Mouse (Mus musculus) lung, postnatal 10 days (tissue): ENCODE measurements around the gene E2f2.
A peak's percentile ranks its signal among the peaks of the same experiment; 100 is the strongest.

Experiments
- DNase-seq: peaks from one replicate; pipeline ENCODE4 v3.0.0; 2021

E2f2 gene

DNA sequence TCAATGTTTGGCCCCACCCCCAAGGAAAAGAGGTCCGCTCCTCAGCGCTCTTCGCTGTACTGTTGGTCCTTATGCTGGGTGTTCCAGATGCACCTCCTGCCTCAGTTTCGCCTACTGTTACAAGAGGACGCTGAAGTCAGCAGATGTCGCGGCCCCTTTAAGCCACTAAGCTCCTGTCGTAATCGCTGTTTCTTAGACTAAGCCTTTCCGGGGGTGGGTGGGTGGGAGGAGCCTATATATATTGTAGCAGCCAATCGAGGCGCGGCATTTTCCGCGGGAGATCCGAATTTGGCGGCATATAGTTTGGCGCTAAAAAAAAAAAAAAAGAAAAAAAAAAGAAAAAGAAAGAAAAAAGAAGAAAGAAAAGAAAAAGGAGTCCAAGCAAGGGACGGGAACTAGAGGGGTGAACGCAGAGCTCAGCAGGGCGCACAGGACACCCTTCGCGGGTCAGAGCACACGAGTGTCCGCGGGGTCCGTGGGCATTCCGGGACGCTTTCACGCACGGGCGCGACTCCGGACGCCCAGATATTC is at the start of gene E2f2:
Gene E2f2 (plus strand): TSS at position 384 of the 531 bp plus-strand sequence.
- peak; percentile 75 for DNase-seq

DNA sequence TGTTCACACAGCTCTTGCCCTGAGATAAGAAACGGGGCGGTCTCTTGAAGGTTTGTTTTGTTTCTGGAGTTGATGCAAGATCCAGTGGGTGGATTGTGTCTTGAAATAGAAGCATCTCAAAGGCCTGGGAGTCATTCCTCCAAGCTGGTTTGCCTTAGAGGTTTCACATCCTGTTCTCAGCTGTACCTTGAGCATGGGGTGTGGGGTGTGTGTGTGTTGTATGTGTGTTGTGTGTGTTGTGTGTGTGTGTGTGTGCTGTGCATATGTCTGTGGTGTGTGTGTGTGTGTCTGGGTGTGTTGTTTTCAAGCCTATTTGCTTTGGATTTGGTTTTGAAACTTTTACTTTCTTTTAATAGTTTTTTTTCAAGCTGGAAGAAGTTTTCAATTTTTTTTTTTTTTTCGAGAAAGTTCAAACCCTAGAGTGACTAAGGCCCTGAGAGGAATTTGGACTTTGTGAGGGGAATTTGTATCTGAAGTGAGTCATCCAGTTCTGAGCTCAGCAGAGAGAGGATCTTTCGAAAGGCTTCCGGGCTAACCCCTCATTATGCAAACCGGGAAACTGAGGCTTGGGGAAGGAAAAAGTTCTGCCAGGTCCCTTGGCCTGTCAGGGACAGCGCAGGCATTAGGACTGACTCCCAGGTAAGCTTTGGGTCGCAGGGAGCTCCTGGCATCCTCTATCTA is 48.9 kb upstream of the E2f2 start:
- no peak for DNase-seq

DNA sequence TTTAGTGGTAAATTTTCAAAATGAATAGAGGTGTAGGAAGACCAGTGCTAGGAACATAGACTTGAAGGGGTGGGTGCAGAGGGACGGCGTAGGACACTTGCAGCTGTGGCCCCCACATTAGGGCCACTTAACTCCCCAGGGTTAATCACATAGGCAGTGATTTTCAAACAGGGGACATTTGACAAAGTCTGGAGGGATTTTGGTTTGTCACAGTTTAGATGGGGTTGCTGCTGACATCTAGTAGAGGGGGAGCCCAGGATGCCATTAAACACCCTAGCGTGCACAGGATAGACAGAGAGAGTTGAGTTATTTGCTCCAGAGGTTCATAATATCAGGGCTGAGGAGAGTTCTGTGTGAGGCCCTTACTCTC is 48.4 kb upstream of the E2f2 start:
- no peak for DNase-seq

DNA sequence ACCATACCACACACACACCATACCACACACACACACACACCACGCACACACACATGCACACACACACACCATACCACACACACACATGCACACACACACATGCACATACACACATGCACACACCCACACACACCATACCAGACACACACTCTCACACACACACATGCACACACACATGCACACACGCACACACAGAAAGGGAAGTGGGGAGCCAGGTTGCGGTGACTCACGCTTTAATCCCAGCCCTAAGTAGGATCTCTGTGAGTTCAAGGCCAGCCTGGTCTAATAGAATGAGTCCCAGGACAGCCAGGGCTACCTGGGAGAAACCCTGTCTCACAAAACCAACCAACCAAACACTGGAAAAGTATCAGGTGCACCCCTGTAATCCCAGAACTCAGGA is 47.6 kb upstream of the E2f2 start:
- DNase-seq, result no peak

DNA sequence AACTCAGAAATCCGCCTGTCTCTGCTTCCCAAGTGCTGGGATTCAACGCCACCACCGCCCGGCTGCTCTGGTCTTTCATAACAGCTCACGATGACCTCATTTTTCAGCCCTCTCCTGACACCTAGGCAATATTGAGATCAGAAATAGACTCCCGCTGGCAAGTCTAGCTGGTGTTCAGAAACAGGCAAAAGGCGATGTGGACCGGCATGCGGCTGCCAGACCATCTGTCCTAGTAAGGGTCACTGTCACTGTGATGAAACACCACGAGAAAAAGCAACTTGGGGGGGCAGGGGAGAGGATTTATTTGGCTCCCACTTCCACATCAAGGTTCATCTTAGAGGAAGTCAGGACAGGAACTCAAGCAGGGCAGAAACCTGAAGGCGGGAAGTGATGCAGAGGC is 46.7 kb upstream of the E2f2 start:
- DNase-seq, result no peak

DNA sequence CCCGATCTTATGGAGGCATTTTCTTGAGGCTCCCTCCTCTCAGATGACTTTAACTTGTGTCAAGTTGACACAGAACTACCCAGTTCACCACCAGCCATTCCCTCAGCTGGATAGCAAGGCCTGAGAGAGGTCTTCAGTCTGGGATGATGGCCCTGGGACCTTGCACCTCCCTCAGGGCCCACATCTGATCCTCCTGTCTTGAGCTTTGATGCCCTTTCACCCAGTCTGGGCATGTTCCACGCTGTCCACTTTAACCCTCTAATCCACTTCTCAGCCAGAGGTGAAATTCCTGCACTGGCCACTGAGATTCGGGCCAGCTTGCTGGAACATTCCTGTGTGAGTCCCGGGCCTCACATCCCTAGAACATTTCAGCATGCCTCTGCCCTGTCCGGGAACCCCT is 46.2 kb upstream of the E2f2 start:
- DNase-seq, result no peak

DNA sequence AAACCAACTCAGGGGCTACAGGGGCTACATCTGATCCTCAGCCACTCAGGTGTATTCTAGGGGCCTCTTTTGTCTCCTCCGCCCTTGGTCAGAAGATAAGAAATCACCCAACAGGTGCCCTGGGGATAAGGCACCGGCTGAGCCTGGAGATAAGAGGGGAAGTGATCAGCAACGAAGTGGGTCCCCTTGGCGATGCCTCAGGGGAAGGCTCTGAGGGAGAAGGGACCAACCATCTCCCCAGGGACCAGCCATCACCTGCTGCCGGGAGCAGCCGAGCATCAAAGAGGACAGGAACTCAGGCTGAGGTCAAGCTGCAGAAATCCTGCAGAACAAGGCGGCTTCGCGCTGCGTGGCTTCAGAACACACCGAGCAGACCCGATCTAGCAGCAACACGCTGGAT is 44.5 kb upstream of the E2f2 start:
- DNase-seq, result no peak

DNA sequence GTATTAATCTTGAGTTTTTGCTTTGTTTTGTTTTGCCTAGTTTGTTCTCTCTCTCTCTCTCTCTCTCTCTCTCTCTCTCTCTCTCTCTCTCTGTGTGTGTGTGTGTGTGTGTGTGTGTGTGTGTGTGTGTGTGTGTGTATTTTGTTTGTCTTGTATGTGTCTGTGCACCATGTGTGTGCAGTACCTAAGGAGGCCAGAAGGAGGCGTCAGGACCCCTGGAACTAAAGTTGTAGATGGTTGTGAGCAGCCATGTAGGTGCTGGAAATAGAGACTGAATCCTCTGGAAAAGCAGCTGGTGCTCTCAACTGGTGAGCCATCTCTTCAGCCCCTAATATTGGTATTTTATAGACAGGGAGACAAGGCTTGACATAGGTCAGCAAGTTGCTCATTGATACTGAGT is 42.4 kb upstream of the E2f2 start:
- no peak for DNase-seq

DNA sequence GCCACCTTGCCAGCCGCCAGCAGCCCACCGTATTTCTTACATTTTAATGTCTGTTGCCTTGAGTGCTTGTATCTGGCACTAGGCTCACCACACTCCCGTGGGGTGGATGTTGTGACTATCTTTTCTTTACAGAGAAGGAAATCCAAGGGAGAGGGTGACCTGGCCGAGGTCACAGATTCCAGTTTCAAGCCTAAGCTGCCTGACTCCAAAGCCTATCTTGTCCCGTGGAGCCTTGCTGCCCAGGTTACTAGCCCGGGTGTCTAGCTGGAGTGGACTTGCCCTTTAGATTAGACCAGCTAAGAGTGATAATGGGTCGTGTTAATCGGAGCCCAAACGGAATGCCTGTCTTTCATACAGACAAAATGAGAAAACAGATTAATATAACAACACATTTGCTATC is 38.4 kb upstream of the E2f2 start:
- DNase-seq, result no peak

DNA sequence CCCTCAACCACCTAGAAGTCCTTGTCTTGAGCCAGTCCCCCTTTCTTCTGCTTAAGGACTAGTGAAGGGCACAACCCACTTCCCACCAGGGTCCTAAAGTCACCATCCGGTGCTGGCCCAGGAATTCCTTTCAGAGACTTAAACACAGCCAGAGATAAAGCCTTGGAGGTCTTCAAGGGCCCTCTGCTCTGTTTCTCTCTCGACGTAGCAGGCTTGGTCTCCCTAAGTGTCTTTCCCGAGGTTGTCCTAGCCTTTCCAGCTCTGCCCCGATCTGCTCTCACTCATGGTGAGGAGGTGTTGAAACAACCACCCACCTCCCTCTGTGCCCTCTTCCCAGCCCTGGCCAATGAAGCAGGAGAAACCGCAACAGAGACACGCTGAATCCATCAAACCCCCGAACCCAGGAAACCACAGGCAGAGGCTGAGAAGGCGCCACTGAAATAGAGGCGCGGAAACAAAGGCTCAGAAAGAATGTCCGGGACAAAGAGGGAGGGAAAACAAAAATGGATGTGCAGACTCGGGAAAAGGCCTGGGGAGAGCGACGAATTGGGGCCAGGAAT is 37.7 kb upstream of the E2f2 start:
- peak; percentile 57 for DNase-seq

DNA sequence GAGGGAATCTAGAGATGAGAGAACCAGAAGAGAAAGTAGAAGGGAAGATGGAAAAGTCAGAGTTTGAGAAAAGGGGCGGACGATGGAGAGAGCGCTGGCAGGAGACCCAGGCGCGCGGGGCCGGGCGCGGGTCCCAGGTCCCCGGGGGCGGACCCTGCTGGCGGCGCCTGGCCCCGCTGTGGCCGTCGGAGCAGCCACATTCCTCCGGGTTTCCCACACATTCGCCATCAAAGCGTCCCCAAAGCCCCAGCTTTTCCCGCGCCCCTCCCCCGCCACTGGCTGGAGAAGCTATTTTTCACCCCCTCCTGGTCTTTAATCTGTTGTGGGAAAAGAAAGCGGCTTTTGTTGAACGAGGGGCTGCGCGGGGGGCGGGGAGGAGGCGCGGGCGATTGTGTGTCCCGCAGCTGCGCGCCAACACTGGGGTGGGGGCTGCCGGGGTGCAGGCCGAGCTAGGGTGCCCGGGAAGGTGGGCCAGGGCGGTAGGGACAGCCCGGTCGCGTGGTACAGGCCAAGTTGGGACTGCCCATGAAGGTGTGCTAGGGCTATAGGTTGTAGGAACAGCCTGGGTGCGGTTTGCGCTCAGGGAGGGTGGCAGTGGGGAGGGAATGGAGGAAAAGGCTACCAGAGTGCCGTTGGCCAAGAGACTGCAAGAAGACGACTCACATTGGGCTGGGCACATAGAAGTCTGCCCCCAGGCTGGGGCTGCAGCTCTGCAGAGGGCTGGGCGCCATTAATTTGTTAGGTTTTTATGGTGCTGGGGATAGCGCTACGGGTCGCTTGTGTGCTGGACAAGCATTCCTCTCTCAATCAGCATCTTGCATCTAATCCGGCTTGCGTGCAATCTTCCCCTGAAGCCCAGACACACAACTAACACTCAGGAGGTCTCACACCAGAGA is 37.0 kb upstream of the E2f2 start:
- peak; percentile 92 for DNase-seq

DNA sequence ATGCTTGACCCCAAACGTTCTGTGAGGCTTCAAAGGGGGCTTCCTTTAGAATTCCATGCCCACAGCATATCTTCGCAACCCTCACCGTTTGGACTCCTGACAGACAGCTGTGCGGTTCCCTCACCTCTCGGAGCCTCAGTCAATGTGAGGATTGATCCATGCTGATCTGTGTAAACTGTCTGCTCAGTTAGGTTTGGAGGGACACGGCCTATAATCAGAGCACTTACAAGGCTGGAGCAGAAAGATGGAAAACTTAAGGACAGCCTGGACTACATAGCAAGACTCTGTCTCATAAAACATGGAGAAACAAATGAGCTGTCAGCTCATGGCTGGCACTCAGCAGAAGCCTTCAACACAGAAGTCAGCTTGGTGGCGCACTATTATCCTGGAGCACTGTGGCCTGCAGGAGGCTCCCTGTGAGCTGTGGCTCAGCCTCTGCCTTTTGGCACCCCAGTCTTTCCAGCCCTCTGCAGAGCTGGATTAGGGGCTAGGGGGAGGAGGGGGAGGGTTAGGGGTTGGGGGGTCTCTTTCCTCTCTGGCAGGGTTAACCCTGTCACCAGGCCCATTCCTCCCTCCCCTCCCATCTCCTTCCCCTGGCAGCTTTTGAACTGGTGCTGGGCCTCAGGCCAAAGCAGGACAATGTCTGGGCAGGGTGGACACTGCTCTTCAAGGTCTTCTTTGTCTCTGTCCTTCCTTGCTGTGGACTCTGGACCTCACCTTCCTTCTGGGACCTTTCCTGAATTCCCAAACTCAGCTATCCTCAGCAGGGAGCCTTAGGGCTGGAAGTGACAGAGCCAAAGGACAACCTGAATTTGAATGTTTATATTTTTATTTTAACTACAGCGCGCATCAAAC is 36.1 kb upstream of the E2f2 start:
- peak; percentile 80 for DNase-seq

DNA sequence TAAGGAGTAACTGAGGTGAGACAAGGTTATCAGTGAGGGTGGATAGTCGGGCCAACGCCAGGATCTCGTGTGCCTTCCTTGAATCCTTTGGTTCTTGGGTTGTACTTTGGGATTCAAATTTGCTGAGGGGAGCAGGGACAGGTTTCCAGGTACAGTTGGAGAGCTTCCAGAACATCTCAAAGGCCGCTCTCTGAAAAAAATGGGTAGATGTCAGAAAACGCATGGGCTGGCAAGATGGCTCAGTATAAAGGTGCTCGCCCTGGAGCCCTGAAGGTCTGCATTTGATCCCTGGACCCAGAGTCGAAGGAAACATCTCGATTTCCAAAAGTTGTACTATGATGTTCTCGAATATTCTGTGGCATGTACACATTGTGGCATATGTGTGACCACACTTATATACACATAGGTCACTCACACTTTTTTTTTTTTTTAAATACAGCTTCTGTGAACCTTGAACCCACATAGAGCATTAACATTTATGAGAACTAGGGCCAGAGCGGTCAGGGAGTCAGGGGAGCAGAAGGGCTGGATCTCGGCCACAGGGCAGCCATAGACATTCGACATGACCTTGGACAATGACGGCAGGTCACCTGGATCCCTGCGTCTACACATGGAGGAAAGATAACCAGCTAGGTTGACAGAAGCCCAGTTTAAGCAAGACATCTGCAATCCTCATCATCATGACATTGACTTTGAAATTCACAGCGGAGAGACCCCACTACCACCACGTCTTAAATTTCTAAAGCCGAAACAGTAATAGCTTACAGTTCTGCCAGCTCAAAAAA is 32.7 kb upstream of the E2f2 start:
- no peak for DNase-seq

DNA sequence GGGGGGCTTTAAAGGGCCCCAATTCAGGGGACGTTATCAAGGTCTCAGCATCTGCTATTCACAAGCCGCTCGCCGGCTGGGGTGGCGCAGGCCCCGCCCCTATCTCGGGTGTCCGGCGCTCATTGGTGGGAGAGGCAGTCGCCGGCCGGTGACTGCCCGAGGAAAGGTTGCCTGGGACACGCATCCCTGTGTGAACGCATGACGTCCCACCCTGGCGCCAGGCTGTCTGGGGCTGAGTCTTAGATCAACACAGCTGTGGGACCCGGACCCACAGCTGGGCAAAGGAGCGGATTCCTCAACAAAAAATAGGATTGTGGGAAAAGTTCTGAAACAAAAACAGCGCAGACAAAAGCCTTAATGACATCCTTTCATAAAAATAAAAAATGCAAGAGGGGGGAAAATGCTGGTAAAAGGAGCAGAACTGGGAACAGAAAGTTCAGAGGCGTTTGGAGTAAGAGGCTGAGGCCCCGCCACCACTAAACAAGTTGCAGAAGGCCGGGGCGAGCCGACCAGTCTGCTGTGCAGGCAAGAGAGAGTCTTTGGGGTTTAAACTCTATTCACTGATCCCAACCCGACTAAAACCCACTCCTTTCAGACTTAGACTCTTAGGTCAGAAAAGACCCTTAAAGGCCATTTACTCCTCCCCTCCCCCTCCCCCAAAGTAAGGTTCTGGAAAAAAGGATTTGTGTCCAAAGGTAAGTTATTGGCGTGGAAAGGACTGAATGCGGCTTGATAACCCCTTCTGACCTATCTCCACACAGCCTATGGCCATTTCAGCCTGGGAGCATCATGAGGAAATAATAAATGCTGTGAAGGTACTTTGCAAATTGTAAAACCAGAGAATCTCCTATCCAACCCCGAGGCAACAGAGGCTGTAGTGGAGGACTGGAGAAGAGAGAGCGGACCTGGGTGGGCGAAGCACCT is 31.6 kb upstream of the E2f2 start:
- DNase-seq, result peak; percentile 98

DNA sequence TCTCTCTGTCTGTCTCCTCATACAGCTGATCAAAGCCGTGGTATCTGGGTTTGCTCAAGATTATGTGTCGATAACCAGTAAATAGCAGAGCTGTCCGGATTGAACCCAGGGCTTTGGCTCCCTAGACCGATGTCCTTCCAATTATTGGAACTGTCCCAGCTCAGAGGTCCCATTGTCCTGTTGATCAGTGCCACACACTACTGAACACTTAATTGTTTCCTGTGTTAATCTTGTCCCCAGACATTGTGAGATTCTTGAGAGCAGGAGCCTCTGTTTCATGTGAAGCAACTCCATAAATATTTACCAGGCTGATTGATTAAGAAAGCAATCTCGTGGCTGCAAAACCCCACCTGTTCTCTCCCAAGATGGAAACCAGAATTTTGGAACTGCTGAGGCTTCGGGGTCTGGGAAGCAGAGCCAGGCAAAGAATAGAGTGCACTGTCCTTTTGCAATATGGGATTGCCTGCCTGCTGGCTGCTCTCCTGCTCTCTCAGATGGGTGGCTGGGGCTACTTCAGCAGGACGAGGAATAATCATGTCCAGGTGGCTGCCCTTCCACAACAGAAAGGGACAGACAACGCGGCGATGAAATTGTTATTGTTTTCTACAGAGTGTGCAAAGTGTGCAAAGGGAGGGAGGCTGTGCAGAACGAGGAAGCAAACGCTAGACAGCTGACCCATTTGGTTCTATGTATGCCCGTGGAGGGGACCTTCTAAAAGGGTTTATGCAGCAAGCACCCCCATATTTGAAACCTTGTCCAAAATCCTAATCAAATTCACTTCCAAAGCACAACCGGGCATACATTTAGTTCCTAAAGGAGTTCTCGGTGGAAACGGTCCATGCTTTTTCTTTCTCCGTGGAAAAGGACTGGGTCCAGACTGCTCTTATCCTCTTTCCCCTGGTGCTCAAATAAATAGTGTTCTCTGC is 29.7 kb upstream of the E2f2 start:
- DNase-seq, result peak; percentile 48

DNA sequence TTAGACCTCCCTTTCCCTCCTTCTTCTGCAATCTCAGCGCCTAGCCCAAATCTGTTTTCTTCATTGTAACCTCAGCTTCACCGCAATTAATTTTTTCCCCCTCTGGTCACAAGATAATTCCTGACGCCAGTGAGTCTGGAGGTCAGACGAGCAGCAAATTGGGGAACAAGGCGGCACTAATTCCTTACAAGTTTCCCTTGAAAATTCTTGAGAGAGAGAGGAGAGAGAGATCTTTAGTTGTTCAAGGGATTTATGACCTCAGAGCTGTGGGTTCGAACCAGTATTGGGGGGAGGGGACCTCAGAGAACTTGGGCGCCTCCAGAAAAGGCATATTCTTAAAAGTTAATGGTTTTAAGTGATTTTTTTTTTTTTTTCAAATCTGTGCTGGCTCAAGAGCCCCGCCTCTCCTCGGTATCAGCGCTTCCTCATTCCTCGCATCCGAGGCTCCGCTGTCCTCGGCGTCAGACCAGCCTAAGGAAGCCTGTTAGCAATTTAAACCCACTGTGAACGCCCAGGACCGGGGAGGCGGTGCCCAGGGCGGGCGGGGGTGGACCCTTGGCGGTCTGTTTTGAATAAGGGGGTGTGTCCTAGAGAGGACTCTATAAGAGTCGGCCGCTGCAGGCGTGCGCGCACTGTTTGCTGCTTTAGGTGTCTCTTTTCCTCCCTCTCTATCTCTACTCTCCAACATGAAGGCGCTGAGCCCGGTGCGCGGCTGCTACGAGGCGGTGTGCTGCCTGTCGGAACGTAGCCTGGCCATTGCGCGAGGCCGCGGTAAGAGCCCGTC is 28.8 kb upstream of the E2f2 start, which contains the start of gene Id3:
Gene Id3 (plus strand): TSS at position 305 of the 784 bp plus-strand sequence.
- DNase-seq, result peak; percentile 98

DNA sequence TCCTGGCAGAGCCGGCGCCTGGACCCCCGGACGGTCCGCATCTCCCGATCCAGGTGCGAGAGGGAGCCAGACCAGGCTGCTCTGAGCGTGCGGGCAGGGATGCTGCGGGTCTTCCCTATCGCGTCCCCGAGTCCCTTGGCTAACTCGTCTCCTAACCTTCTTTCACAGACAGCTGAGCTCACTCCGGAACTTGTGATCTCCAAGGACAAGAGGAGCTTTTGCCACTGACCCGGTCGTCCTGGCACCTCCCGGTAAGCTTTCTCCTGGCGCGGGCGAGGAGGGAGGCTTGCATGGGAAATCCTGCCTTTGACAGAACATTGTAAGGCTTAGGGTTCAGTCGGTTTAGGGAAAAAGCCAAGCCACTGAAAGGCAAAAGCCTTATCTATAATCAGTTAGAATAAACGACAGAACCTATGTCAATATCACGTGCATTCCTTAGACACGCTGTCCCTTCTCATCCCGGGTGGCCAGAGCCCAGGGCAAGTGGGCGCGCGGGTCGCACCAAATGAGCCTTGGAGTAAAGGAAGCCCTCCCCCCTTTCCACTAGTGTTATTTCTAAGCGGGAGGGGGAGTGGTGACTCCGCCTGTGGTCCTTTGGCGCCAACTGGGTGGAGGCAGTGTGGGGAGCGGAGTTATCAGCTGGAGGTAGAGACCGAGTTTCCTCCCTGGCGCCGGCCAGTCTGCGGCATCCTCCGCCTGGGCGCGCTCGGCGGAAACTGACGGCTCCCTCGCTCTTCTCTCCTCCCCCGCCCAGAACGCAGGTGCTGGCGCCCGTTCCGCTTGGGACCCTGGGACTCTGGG is 27.9 kb upstream of the E2f2 start:
- peak; percentile 93 for DNase-seq

DNA sequence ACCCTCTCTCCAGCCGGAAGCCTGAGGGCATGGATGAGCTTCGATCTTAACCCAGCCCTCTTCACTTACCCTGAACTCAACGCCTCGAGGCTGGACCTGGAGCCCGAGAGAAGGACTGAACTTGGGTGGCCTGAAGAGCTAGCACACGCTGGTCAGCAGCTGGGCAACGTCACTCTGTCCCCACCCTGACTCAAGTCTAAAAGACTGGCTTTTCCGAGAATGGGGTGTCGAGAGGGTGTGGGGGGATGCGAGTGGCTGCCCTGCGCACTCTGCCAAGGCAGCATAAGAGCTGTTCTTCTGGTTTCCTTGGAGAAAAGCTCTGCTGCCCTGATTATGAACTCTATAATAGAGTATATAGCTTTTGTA is 27.3 kb upstream of the E2f2 start:
- no peak for DNase-seq
